Mouse (Mus musculus): ENCODE results near the gene Mis18a. TPM values are rescaled to one million over a fixed set of nuclear protein-coding genes. Genes with fewer than 3 reads are reported as not detected.

The Mis18a gene
- polyA plus RNA-seq, 1 experiment from 2014 or later, result 45.6 TPM

GRCm38 (mm10) chr16:90710313-90710712 is 16.9 kb downstream of the Mis18a start:
- H3K27ac ChIP-seq (ENCODE audit: low read depth, low read length), result 0 out of 2 replicates have a peak overlapping the region, but pooled peaks have one; percentile 3

DNA sequence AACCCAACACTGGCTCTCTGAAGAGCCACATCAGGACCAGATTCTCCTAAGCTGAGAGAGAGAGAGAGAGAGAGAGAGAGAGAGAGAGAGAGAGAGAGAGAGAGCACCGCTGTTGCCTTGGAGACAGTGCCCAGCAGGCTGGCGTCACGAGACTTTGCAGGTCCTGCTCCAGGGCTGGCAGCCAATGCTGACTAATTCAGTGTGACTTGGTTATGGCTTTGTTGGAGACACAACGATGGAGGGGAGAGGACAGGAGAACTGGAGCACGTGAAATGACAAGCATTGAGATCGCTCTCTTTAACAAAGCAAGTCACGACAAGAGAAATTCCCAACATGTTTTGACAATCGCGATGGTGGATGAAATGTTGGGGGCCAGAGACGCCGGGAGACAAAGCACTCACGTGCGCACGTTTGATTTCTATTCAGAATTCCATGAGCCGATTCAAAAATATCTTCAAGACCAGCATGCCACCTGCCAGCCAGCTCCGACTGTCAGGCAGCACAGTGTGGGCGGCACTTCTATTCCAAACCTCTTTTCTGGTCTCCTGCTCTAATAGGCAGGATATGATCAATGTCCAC is 17.4 kb downstream of the Mis18a start:
- no peaks in the 10 kb centered on the region for H3K9me3 ChIP-seq (replicated peaks; ENCODE audit: control insufficient read depth, low read length)
- peaks cover 35% of the 10 kb centered on the region for H3K4me1 ChIP-seq (ENCODE audit: control insufficient read depth, insufficient read depth, low read length)
- H3K4me3 ChIP-seq (ENCODE audit: low read depth, low read length), result no peak overlapping the region
- H3K9ac ChIP-seq (ENCODE audit: low read depth, low read length), result no peak overlapping the region
- no peaks in the 10 kb centered on the region for H3K36me3 ChIP-seq (ENCODE audit: control insufficient read depth, insufficient read depth, low read length)
- no peak for ATAC-seq (replicated peaks; ENCODE audit: insufficient number of reproducible peaks, low FRiP score, low TSS enrichment)
- peak overlapping the region; percentile 31 for H3K4me2 ChIP-seq
- H3K27ac ChIP-seq (ENCODE audit: low read depth, low read length), result peak overlapping the region; percentile 3; the same call in 1 of the 2 replicates
- WGBS (ENCODE audit: insufficient replicate concordance), result 38% methylated on average over 17 of the region's 17 CpGs
- 0 out of 2 replicates have a peak, but pooled peaks cover 3% of the 10 kb centered on the region for H3K27me3 ChIP-seq (ENCODE audit: control insufficient read depth, insufficient read depth, low read length)

More at GRCm38 (mm10) chr16:90710313-90710712, 16.9 kb downstream of the Mis18a start:
- ATAC-seq (replicated peaks; ENCODE audit: insufficient number of reproducible peaks, low FRiP score, low TSS enrichment), result no peak
- Histone ChIP-seq H3K4me3 (ENCODE audit: low read depth, low read length) (no peak overlapping the region), H3K9ac (ENCODE audit: low read depth, low read length) (no peak overlapping the region), H3K4me1 (ENCODE audit: control insufficient read depth, insufficient read depth, low read length) (peaks cover 35% of the 10 kb centered on the region), H3K9me3 (replicated peaks; ENCODE audit: control insufficient read depth, low read length) (no peaks in the 10 kb centered on the region), H3K4me2 (peak overlapping the region; percentile 31), H3K36me3 (ENCODE audit: control insufficient read depth, insufficient read depth, low read length) (no peaks in the 10 kb centered on the region), H3K27me3 (ENCODE audit: control insufficient read depth, insufficient read depth, low read length) (0 out of 2 replicates have a peak, but pooled peaks cover 3% of the 10 kb centered on the region)
- WGBS (ENCODE audit: insufficient replicate concordance), result 74% methylated on average over 12 of the region's 12 CpGs

GRCm38 (mm10) chr16:90706279-90706678 is 20.9 kb downstream of the Mis18a start:
- H3K4me3 ChIP-seq (ENCODE audit: low read depth, low read length), result no peak overlapping the region
- no peaks in the 10 kb centered on the region for H3K9me3 ChIP-seq (replicated peaks; ENCODE audit: control insufficient read depth, low read length)
- no peak overlapping the region for H3K9ac ChIP-seq (ENCODE audit: low read depth, low read length)
- H3K27me3 ChIP-seq (ENCODE audit: control insufficient read depth, insufficient read depth, low read length), result no peaks in the 10 kb centered on the region
- H3K36me3 ChIP-seq (ENCODE audit: control insufficient read depth, insufficient read depth, low read length), result no peaks in the 10 kb centered on the region
- peaks cover 50% of the 10 kb centered on the region for H3K4me1 ChIP-seq (ENCODE audit: control insufficient read depth, insufficient read depth, low read length)
- no peak overlapping the region for H3K4me2 ChIP-seq
- peak; percentile 74 for ATAC-seq (replicated peaks; ENCODE audit: insufficient number of reproducible peaks, low FRiP score, low TSS enrichment)
- 0% methylated on average over 3 of the region's 3 CpGs for WGBS (ENCODE audit: insufficient replicate concordance)
- peak overlapping the region; percentile 70 for H3K27ac ChIP-seq (ENCODE audit: low read depth, low read length)

GRCm38 (mm10) chr16:90704161-90704825 is 22.9 kb downstream of the Mis18a start:
- no peak; the same call in 1 of the 2 replicates for ATAC-seq (replicated peaks; ENCODE audit: insufficient number of reproducible peaks, low FRiP score, low TSS enrichment)
- H3K9me3 ChIP-seq (replicated peaks; ENCODE audit: control insufficient read depth, low read length), result no peaks in the 10 kb centered on the region
- 55% methylated on average over 13 of the region's 13 CpGs for WGBS (ENCODE audit: insufficient replicate concordance)
- no peak overlapping the region for H3K27ac ChIP-seq (ENCODE audit: low read depth, low read length)
- no peak overlapping the region for H3K4me2 ChIP-seq
- H3K4me3 ChIP-seq (ENCODE audit: low read depth, low read length), result no peak overlapping the region
- H3K9ac ChIP-seq (ENCODE audit: low read depth, low read length), result no peak overlapping the region
- H3K36me3 ChIP-seq (ENCODE audit: control insufficient read depth, insufficient read depth, low read length), result no peaks in the 10 kb centered on the region
- H3K4me1 ChIP-seq (ENCODE audit: control insufficient read depth, insufficient read depth, low read length), result peaks cover 41% of the 10 kb centered on the region
- no peaks in the 10 kb centered on the region for H3K27me3 ChIP-seq (ENCODE audit: control insufficient read depth, insufficient read depth, low read length)

- ATAC-seq (replicated peaks; ENCODE audit: insufficient number of reproducible peaks, low FRiP score, low TSS enrichment), result no peak
- H3K27ac ChIP-seq (ENCODE audit: low read depth, low read length), result 0 out of 2 replicates have a peak overlapping the region, but pooled peaks have one; percentile 18
- peaks cover 37% of the 10 kb centered on the region for H3K4me1 ChIP-seq (ENCODE audit: control insufficient read depth, insufficient read depth, low read length)
- no peak overlapping the region for H3K4me2 ChIP-seq
- no peaks in the 10 kb centered on the region for H3K9me3 ChIP-seq (replicated peaks; ENCODE audit: control insufficient read depth, low read length)
- no peaks in the 10 kb centered on the region for H3K36me3 ChIP-seq (ENCODE audit: control insufficient read depth, insufficient read depth, low read length)
- 0% methylated on average over 1 of the region's 1 CpGs for WGBS (ENCODE audit: insufficient replicate concordance)
- no peaks in the 10 kb centered on the region for H3K27me3 ChIP-seq (ENCODE audit: control insufficient read depth, insufficient read depth, low read length)
- no peak overlapping the region for H3K9ac ChIP-seq (ENCODE audit: low read depth, low read length)
- no peak overlapping the region for H3K4me3 ChIP-seq (ENCODE audit: low read depth, low read length)
Observed at GRCm38 (mm10) chr16:90703646-90704045, 23.6 kb downstream of the Mis18a start.

- Histone ChIP-seq H3K9me3 (replicated peaks; ENCODE audit: control insufficient read depth, low read length) (no peaks in the 10 kb centered on the region), H3K9ac (ENCODE audit: low read depth, low read length) (no peak overlapping the region), H3K36me3 (ENCODE audit: control insufficient read depth, insufficient read depth, low read length) (no peaks in the 10 kb centered on the region), H3K4me1 (ENCODE audit: control insufficient read depth, insufficient read depth, low read length) (peaks cover 27% of the 10 kb centered on the region), H3K4me2 (no peak overlapping the region), H3K4me3 (ENCODE audit: low read depth, low read length) (no peak overlapping the region), H3K27me3 (ENCODE audit: control insufficient read depth, insufficient read depth, low read length) (no peaks in the 10 kb centered on the region), H3K27ac (ENCODE audit: low read depth, low read length) (no peak overlapping the region)
- WGBS (ENCODE audit: insufficient replicate concordance), result 94% methylated on average over 2 of the region's 2 CpGs
- no peak for ATAC-seq (replicated peaks; ENCODE audit: insufficient number of reproducible peaks, low FRiP score, low TSS enrichment)
Observed at GRCm38 (mm10) chr16:90701541-90701940, 25.7 kb downstream of the Mis18a start.

DNA sequence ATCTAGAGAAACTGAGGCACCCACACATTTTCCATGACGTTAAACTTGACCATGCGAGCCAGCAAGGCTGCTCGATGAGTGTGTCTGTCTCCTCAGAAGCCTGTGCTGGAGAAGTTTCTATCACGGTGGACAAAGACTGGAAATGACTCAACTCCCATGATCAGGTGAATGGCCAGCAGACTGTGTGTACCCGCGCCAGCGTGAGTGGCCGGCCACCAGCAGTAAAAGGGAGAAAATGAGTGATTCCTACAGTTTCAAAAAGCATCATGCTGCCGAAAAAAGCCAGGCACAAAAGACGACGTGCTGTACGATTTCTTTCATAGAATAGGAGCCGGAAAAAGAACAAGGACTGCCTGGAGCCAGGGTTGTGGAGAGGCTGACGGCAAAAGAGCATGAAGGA is 27.8 kb downstream of the Mis18a start:
- no peak for ATAC-seq (replicated peaks; ENCODE audit: insufficient number of reproducible peaks, low FRiP score, low TSS enrichment)
- 75% methylated on average over 14 of the region's 14 CpGs for WGBS (ENCODE audit: insufficient replicate concordance)
- H3K27me3 ChIP-seq (ENCODE audit: control insufficient read depth, insufficient read depth, low read length), result no peaks in the 10 kb centered on the region

DNA sequence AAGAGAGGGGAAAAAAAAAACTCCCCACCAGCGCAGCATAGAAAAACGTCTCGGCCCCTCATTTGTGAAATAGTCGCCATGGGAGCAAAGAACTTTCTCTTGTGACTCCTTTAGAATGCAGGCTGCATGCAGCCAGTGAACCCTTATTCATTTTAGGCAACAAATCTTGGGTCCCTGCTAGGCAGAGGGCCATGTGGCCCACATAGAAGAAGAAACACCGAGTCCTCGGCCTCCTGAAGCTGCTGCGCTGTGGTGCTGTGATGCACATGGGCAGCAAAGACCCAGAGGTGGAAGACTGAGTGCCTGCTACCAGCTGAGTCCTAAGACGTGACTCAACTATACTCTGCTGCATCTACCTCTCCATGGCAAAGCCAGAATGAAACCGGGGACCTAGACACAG is 30.9 kb downstream of the Mis18a start:
- no peak overlapping the region for H3K27ac ChIP-seq (ENCODE audit: low read depth, low read length)
- 75% methylated on average over 9 of the region's 9 CpGs for WGBS (ENCODE audit: insufficient replicate concordance)
- H3K4me2 ChIP-seq, result no peak overlapping the region

More for the DNA sequence above, 27.8 kb downstream of the Mis18a start:
- Histone ChIP-seq H3K4me1 (ENCODE audit: control insufficient read depth, insufficient read depth, low read length) (peaks cover 26% of the 10 kb centered on the region), H3K4me3 (ENCODE audit: low read depth, low read length) (no peak overlapping the region), H3K36me3 (ENCODE audit: control insufficient read depth, insufficient read depth, low read length) (no peaks in the 10 kb centered on the region), H3K9ac (ENCODE audit: low read depth, low read length) (no peak overlapping the region), H3K9me3 (replicated peaks; ENCODE audit: control insufficient read depth, low read length) (no peaks in the 10 kb centered on the region), H3K27ac (ENCODE audit: low read depth, low read length) (no peak overlapping the region), H3K4me2 (no peak overlapping the region)

More for the DNA sequence above, 30.9 kb downstream of the Mis18a start:
- Histone ChIP-seq H3K9ac (ENCODE audit: low read depth, low read length) (no peak overlapping the region), H3K4me1 (ENCODE audit: control insufficient read depth, insufficient read depth, low read length) (peaks cover 11% of the 10 kb centered on the region; the same call in 1 of the 2 replicates), H3K9me3 (replicated peaks; ENCODE audit: control insufficient read depth, low read length) (no peaks in the 10 kb centered on the region), H3K4me3 (ENCODE audit: low read depth, low read length) (no peak overlapping the region), H3K27me3 (ENCODE audit: control insufficient read depth, insufficient read depth, low read length) (no peaks in the 10 kb centered on the region), H3K36me3 (ENCODE audit: control insufficient read depth, insufficient read depth, low read length) (no peaks in the 10 kb centered on the region)
- ATAC-seq (replicated peaks; ENCODE audit: insufficient number of reproducible peaks, low FRiP score, low TSS enrichment), result no peak

Data from heart, embryonic 11.5 days (tissue).